Mouse (Mus musculus): Measurements from ENCODE around the gene Ccr10. TPM values are rescaled to one million over a fixed set of nuclear protein-coding genes. Genes with fewer than 3 reads are reported as not detected.
A peak's percentile ranks its signal among the peaks of the same experiment; 100 is the strongest.
"Not testable (repeated sequence)": the region's sequence is repeated elsewhere in the genome, so short reads cannot be mapped to it uniquely, and the experiment has no call there.

Ccr10 gene
- polyA plus RNA-seq, 1 experiment from 2014 or later: 0.28 TPM

GRCm38 (mm10) chr11:101130056-101130756, 45.0 kb downstream of the Ccr10 start:
- peak overlapping the region; percentile 51 for H3K4me2 ChIP-seq
- H3K4me3 ChIP-seq: no peak overlapping the region
- H3K9me3 ChIP-seq (replicated peaks): no peaks in the 10 kb centered on the region
- H3K9ac ChIP-seq: peak overlapping the region; percentile 28; the same call in 1 of the 2 replicates
- H3K27me3 ChIP-seq: no peaks in the 10 kb centered on the region
- H3K36me3 ChIP-seq: peaks cover 16% of the 10 kb centered on the region
- peak; percentile 76; the same call in 1 of the 2 replicates for ATAC-seq (replicated peaks; ENCODE audit: insufficient number of reproducible peaks, insufficient read depth, low FRiP score, low read depth)
- H3K27ac ChIP-seq: peak overlapping the region; percentile 93
- peaks cover 22% of the 10 kb centered on the region for H3K4me1 ChIP-seq (replicated peaks)
- WGBS: 20% methylated on average over 18 of the region's 18 CpGs

GRCm38 (mm10) chr11:101128996-101129577, 46.2 kb downstream of the Ccr10 start:
- H3K9ac ChIP-seq: no peak overlapping the region
- H3K27ac ChIP-seq: peak overlapping the region; percentile 28; the same call in 1 of the 2 replicates
- WGBS: 83% methylated on average over 11 of the region's 11 CpGs
- no peak overlapping the region for H3K4me3 ChIP-seq
- no peak for ATAC-seq (replicated peaks; ENCODE audit: insufficient number of reproducible peaks, insufficient read depth, low FRiP score, low read depth)
- H3K4me1 ChIP-seq (replicated peaks): peaks cover 16% of the 10 kb centered on the region
- no peaks in the 10 kb centered on the region for H3K27me3 ChIP-seq
- H3K4me2 ChIP-seq: no peak overlapping the region
- peaks cover 17% of the 10 kb centered on the region for H3K36me3 ChIP-seq
- no peaks in the 10 kb centered on the region for H3K9me3 ChIP-seq (replicated peaks)

DNA sequence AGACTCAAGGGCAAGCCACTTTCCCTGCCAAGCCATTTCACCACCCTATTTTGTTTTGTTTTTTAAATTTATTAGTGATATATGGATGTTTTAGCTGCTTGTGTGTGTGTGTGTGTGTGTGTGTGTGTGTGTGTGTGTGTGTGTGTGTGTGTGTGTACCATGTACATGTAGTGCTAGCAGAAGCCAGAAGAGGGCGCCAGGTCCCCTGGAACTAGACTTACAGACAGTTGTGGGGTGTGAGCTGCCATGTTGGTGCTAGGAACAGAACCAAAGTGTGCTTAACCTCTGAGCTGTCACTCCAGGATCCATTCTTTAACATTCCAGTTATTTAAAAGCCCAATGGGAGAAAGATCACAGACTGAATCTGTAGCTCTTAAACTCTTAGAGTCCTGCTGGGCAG, 48.2 kb downstream of the Ccr10 start:
- Histone ChIP-seq H3K36me3 (peaks cover 35% of the 10 kb centered on the region), H3K27ac (no peak overlapping the region), H3K4me1 (replicated peaks) (peaks cover 15% of the 10 kb centered on the region), H3K9me3 (replicated peaks) (no peaks in the 10 kb centered on the region), H3K9ac (no peak overlapping the region), H3K27me3 (no peaks in the 10 kb centered on the region), H3K4me3 (no peak overlapping the region), H3K4me2 (no peak overlapping the region)
- no peak for ATAC-seq (replicated peaks; ENCODE audit: insufficient number of reproducible peaks, insufficient read depth, low FRiP score, low read depth)
- 77% methylated on average over 1 of the region's 1 CpGs for WGBS

DNA sequence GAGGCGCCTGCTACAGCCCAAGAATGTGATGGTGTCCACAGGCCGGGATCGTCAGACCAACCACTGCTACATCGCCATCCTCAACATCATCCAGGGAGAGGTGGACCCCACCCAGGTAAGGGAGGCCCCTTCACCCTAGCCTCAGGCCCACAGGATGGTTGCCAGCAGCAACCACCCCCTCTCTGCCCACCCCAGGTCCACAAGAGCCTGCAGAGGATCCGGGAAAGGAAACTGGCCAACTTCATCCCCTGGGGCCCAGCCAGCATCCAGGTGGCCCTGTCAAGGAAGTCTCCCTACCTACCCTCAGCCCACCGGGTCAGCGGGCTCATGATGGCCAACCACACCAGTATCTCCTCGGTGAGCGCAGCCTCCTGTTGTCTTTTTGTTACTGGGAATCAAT, 50.2 kb downstream of the Ccr10 start:
- H3K36me3 ChIP-seq: peaks cover 35% of the 10 kb centered on the region
- not testable (repeated sequence) for H3K4me2 ChIP-seq
- 94% methylated on average over 9 of the region's 9 CpGs for WGBS

DNA sequence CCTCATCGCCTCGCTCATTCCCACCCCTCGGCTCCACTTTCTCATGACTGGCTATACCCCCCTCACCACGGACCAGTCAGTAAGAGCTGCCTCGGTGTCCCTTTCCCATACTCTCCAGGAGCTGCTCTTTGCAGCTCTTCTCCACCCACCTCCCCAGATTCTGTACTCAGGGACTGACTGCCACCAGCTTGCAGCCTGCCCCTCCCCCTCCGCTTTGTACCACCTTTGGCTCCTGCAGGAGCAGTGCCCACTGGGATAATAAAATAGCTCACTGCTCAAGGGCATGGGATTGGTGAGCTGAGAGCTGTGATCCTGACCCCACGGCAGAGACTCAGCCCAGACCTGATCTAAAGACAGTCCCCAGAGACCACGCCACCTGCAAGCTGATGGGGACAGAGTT, 50.7 kb downstream of the Ccr10 start:
- not testable (repeated sequence) for H3K9ac ChIP-seq; ATAC-seq (replicated peaks; ENCODE audit: insufficient number of reproducible peaks, insufficient read depth, low FRiP score, low read depth); H3K9me3 ChIP-seq (replicated peaks); H3K4me3 ChIP-seq; H3K4me2 ChIP-seq; H3K27me3 ChIP-seq; H3K27ac ChIP-seq
- WGBS: 90% methylated on average over 8 of the region's 8 CpGs
- Histone ChIP-seq H3K36me3 (peaks cover 35% of the 10 kb centered on the region), H3K4me1 (replicated peaks) (peaks cover 17% of the 10 kb centered on the region)

More for the DNA sequence above, 50.2 kb downstream of the Ccr10 start:
- H3K9me3 ChIP-seq (replicated peaks); H3K27me3 ChIP-seq; H3K9ac ChIP-seq; H3K27ac ChIP-seq; H3K4me3 ChIP-seq; ATAC-seq (replicated peaks; ENCODE audit: insufficient number of reproducible peaks, insufficient read depth, low FRiP score, low read depth): not testable (repeated sequence)
- peaks cover 18% of the 10 kb centered on the region for H3K4me1 ChIP-seq (replicated peaks)

Small RNA genes lying within 50 kb of the gene (microRNA-seq; reads per million reads assigned to microRNA genes)
- not detected for gene Gm27626

Other genes with a start within 250 kb of the Ccr10 start
- 50.6 and 60.8 TPM in 2 replicates for gene Stat3, start 235.9 kb downstream of the Ccr10 start, polyA plus RNA-seq (2015; fragmentation: Nextera tagmentation; extraction: Ambion mirVana)
- 429 and 457 TPM in 2 replicates for gene Cavin1, start 204.6 kb downstream of the Ccr10 start, polyA plus RNA-seq (2015; fragmentation: Nextera tagmentation; extraction: Ambion mirVana)
- 54.1 and 54.4 TPM in 2 replicates for gene Atp6v0a1, start 166.0 kb downstream of the Ccr10 start, polyA plus RNA-seq (2015; fragmentation: Nextera tagmentation; extraction: Ambion mirVana)
- gene Naglu, start 105.4 kb downstream of the Ccr10 start, polyA plus RNA-seq (2015; fragmentation: Nextera tagmentation; extraction: Ambion mirVana): 11.6 and 16.3 TPM in 2 replicates
- not detected in 2 replicates for gene Hsd17b1, start 97.0 kb downstream of the Ccr10 start, polyA plus RNA-seq (2015; fragmentation: Nextera tagmentation; extraction: Ambion mirVana)
- 26.6 and 29.0 TPM in 2 replicates for gene Coasy, start 92.9 kb downstream of the Ccr10 start, polyA plus RNA-seq (2015; fragmentation: Nextera tagmentation; extraction: Ambion mirVana)
- gene Mlx, start 88.2 kb downstream of the Ccr10 start, polyA plus RNA-seq (2015; fragmentation: Nextera tagmentation; extraction: Ambion mirVana): 34.5 and 38.8 TPM in 2 replicates
- 16.6 and 20.0 TPM in 2 replicates for gene Psmc3ip, start 80.0 kb downstream of the Ccr10 start, polyA plus RNA-seq (2015; fragmentation: Nextera tagmentation; extraction: Ambion mirVana)
- 15.3 and 18.2 TPM in 2 replicates for gene Retreg3, start 55.5 kb downstream of the Ccr10 start, polyA plus RNA-seq (2015; fragmentation: Nextera tagmentation; extraction: Ambion mirVana)
- gene Tubg1, start 55.5 kb downstream of the Ccr10 start, polyA plus RNA-seq (2015; fragmentation: Nextera tagmentation; extraction: Ambion mirVana): 62.1 and 71.6 TPM in 2 replicates
- gene Tubg2, start 19.5 kb downstream of the Ccr10 start, polyA plus RNA-seq (2015; fragmentation: Nextera tagmentation; extraction: Ambion mirVana): 2.7 and 3.4 TPM in 2 replicates
- gene Cntnap1, start 4.9 kb downstream of the Ccr10 start, polyA plus RNA-seq (2015; fragmentation: Nextera tagmentation; extraction: Ambion mirVana): 0.50 and 0.85 TPM in 2 replicates
- gene Plekhh3, start 4.1 kb downstream of the Ccr10 start, polyA plus RNA-seq (2015; fragmentation: Nextera tagmentation; extraction: Ambion mirVana): 10.5 and 13.6 TPM in 2 replicates
- 13.3 and 15.0 TPM in 2 replicates for gene Ezh1, start 51.0 kb upstream of the Ccr10 start, polyA plus RNA-seq (2015; fragmentation: Nextera tagmentation; extraction: Ambion mirVana)
- gene Ramp2, start 70.6 kb upstream of the Ccr10 start, polyA plus RNA-seq (2015; fragmentation: Nextera tagmentation; extraction: Ambion mirVana): 196 and 210 TPM in 2 replicates
- 89.1 and 106 TPM in 2 replicates for gene Vps25, start 78.3 kb upstream of the Ccr10 start, polyA plus RNA-seq (2015; fragmentation: Nextera tagmentation; extraction: Ambion mirVana)
- gene Wnk4, start 85.1 kb upstream of the Ccr10 start, polyA plus RNA-seq (2015; fragmentation: Nextera tagmentation; extraction: Ambion mirVana): 4.1 and 7.2 TPM in 2 replicates
- 0.61 and 0.68 TPM in 2 replicates for gene Cntd1, start 103.6 kb upstream of the Ccr10 start, polyA plus RNA-seq (2015; fragmentation: Nextera tagmentation; extraction: Ambion mirVana)
- gene Coa3, start 103.7 kb upstream of the Ccr10 start, polyA plus RNA-seq (2015; fragmentation: Nextera tagmentation; extraction: Ambion mirVana): 151 and 169 TPM in 2 replicates
- 114 and 145 TPM in 2 replicates for gene Becn1, start 126.8 kb upstream of the Ccr10 start, polyA plus RNA-seq (2015; fragmentation: Nextera tagmentation; extraction: Ambion mirVana)
- 89.2 and 109 TPM in 2 replicates for gene Psme3, start 140.8 kb upstream of the Ccr10 start, polyA plus RNA-seq (2015; fragmentation: Nextera tagmentation; extraction: Ambion mirVana)
- gene Aoc2, start 149.6 kb upstream of the Ccr10 start, polyA plus RNA-seq (2015; fragmentation: Nextera tagmentation; extraction: Ambion mirVana): 0.43 and 0.95 TPM in 2 replicates
- gene Aoc3, start 155.2 kb upstream of the Ccr10 start, polyA plus RNA-seq (2015; fragmentation: Nextera tagmentation; extraction: Ambion mirVana): 1.9 and 2.7 TPM in 2 replicates
- gene G6pc, start 192.1 kb upstream of the Ccr10 start, polyA plus RNA-seq (2015; fragmentation: Nextera tagmentation; extraction: Ambion mirVana): not detected in 2 replicates
- 36.9 and 42.7 TPM in 2 replicates for gene Aarsd1, start 242.2 kb upstream of the Ccr10 start, polyA plus RNA-seq (2015; fragmentation: Nextera tagmentation; extraction: Ambion mirVana)
- 12.1 and 15.9 TPM in 2 replicates for gene Gm27029, start 249.4 kb upstream of the Ccr10 start, polyA plus RNA-seq (2015; fragmentation: Nextera tagmentation; extraction: Ambion mirVana)
- 13.9 and 18.2 TPM in 2 replicates for gene Rundc1, start 249.6 kb upstream of the Ccr10 start, polyA plus RNA-seq (2015; fragmentation: Nextera tagmentation; extraction: Ambion mirVana)
- gene Ptges3l, start 249.9 kb upstream of the Ccr10 start, polyA plus RNA-seq (2015; fragmentation: Nextera tagmentation; extraction: Ambion mirVana): 66.5 and 81.5 TPM in 2 replicates